Mouse (Mus musculus) gastrocnemius, postnatal 10 days (tissue): ENCODE measurements around the gene Gm20388. TPM values are rescaled to one million over a fixed set of nuclear protein-coding genes. Genes with fewer than 3 reads are reported as not detected.
"Not testable (repeated sequence)": the region's sequence is repeated elsewhere in the genome, so short reads cannot be mapped to it uniquely, and the experiment has no call there.

Experiments used
- DNase-seq: peaks from one replicate; pipeline ENCODE4 v3.0.0; 2021; ENCODE audit warnings: mixed read lengths
- total RNA-seq, 2 experiments: library from RNA; stranded (reverse); gene quantifications; 2 replicates each; pipeline ENCODE4 v1.2.3; 2021

Gm20388 gene
- total RNA-seq, 2 experiments from 2014 or later = 2.9 to 6.0 TPM

DNA sequence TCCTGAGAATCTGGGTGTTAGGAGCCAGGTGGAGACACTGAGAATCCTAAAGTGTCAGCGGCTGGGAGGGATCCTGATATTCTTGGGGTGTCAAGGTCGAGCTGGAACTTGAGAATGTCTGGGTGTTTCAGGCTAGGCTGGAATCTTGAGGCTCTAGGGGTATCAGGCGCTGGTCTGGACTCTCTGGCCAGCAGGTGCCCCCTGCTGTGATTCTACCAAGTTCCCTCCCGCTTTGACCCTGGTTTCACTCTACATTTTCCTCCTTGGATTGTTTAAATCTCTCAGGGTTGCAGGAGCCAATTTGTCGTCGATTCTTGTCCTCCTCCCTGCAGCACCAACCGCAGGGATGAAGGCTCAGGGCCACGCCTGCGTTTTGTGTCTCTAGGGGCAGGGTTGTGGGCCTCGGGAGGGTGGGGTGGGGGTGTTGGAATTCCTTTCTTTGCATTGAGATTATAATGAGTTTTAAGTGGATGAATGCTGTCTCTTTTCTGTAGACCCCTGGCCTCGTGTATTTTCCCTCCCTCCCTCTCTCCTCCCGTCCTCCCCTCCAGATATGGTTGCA is 3895.8 kb downstream of the Gm20388 start:
- no peak for DNase-seq

DNA sequence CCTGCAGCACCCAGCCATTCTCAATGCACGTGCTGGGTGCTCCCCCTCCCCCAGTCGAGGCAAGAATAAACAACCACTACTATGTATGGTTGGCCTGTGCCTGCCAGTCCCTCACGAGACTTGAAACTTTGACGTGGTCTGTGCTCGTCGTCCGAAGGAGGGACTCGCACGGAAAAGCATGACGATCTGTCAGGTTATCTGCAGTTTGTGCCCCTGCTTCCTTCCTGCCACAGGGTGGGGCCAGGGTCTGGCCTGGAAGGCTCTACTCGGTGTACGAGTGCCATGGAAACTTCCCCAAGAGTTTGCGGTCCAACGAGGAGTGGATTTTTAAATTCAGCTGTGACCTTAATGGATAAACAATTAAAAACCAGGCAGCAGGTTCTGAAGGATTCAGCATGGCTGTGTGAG is 3896.4 kb downstream of the Gm20388 start:
- no peak for DNase-seq

DNA sequence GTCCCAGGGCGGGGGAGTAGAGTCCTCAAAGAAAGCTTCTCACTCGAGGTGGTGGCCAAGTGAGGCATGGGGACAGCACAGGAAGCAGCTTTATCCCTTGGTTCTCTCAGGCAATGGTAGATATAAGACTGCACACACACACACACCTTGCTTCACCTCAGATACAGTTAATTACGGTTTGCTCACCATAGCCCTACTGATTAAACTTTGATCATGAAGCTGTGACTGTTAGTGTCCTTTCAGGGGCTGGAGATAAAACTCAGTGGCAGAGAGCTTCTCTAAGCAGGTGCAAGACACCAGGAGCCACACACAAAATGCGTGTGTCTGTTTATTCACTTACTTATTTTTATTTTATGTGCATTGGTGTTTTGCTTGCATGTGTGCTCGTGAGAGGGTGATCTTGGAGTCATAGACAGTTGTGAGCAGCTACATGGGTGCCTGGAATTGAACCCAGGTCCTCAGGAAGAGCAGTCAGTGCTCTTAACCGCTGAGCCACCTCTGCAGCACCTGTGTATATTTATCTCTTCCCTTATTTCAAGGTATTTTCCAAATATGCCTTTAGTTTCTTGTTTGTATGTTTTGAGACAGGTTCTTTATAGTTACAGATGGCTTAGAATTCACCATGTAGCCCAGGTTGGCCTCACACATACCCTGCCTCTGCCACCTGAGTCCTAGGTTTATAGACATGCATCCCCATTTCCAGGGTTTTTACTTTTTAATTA is 3897.4 kb downstream of the Gm20388 start:
- no peak for DNase-seq

DNA sequence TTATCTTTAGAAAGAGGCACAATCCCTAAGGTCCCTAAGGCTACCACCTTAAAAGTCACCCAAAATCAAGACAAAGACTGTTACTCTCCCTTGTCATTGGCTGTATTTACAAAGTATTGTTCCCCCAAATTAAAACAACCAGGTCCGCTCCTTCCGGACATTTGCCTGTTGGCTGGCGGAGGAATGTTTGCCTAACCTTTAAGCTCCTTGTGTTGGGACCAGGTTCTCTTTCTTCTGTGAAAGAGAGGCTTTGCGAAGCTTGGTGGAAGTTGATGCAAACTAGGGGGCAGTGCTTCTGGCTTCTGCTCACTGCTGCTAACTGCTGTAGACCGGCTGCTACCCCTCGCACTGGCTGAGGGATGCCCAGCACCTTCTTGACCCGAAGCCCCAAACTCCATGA is 3898.0 kb downstream of the Gm20388 start:
- DNase-seq = no peak

DNA sequence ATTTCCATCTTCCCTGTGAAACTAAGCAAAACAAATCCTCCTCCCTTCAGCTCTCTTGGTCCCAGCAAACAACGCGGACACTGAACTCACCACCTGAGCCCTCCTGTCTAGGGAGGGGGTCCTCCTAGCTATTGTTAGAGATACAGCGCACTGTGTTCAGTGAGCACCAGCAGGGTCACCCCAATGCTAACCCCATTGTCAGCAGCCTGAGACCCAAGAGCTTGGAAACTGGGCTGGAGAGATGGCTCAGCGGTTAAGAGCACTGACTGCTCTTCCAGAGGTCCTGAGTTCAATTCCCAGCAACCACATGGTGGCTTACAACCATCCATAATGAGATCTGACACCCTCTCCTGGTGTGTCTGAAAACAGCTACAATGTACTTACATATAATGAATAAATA is 3898.7 kb downstream of the Gm20388 start:
- not testable (repeated sequence) for DNase-seq

DNA sequence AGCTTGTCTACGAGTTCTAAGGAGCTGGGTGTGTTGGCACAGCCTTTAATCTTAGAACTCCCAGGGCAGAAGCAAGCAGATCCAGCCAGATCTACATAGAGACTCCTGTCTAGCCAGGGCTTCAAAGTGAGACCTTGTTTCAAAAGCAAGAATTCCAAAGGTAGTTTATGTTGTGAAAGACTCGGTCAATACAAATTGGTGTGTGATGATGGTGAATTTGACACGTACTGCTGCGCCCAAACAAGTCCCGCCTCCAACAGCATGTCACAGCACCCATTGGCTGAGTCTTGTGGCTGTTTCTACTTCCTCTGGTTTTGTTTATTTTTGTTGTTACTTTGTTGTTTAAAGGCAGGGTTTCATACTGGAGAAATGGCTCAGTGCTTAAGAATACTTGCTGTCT is 3901.6 kb downstream of the Gm20388 start:
- no peak for DNase-seq

DNA sequence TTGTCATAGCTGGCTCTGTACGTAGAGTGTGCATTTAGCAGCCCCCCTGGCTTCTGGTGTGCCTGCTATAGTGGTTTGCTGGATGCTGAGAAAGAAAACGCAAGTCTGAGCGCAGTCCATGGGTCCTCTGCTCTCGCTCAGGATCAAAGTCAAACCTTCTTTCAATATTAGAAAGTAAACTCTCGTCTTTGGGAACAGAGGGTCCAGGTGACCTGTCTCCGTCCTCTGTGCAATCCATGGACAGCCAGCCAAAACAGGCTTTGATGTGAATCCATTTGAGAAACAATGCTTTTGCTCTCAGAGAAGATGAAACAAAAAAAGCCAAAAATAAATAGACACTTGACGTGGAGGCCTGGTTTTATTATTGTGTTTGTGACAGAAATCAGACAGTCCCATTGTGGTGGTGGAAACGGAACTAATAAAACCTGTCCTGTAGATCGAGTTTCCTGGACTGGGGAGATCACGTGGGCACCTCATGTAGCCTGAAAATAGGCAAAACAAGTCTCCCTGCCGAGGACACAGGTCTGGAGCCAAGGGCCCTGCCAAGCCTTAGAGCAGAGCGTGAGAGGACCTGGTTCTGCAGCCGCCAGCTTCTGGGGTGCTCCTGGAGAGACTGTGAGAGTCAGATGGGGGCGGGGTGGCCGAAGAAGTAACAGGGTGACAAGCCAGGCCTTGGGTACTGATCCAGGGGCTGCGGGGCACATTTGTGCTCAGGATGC is 3902.7 kb downstream of the Gm20388 start:
- no peak for DNase-seq

DNA sequence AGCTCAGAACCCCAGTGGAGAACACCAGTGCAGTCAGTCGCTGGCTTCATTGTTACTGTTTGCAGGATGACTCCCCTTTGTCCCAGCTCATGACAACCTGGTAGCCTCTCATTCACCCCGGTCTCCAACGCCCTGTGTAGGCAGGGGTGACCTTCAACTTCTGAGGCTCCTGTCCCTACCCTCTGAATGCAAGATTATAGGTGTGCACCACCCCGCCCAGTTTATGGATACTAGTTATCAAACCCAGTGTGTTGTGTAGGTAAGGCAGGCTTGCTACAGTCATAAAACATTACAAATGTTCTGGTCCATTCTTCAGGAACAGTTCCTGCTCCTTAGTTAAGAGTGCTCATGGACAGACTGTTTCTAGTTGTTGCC is 3903.2 kb downstream of the Gm20388 start:
- DNase-seq = no peak

DNA sequence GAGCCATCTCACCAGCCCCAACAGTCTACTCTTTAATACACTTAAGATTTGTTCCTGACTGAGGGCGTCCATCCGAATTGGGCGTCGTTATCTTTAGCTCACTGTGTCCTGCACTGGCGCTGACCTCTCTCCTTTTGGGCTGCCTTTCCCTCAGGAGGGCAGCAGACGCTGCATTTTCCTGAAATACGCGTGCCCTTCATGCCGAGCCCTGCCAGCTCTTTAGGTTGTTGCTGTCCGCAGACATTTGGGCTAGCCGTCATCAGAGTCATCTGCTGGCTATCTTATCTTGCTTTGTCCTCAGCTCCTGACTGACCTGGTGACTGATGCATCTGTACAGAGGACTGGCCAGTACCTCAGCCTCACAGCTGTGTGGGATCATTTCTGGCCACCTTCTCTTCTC is 3904.7 kb downstream of the Gm20388 start:
- no peak for DNase-seq

DNA sequence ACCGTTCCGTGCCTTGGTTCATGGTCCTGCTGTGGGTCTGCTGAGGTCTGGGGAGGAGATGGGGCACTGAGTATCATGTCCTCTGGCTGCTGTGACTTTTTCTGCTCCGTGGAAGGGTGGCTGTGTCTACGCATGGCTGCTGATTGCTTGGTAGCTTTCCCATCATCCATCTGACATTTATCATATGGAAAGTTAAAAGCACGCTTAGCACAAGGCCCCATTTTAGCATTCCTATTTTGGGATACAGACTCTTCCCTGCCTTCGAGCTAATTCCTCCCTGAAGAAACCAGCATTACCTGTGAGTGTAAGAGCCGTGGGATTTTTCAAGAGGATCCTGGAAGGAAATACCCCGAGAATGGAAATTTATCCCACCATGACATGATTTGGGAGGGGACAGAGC is 3906.3 kb downstream of the Gm20388 start:
- DNase-seq = no peak

DNA sequence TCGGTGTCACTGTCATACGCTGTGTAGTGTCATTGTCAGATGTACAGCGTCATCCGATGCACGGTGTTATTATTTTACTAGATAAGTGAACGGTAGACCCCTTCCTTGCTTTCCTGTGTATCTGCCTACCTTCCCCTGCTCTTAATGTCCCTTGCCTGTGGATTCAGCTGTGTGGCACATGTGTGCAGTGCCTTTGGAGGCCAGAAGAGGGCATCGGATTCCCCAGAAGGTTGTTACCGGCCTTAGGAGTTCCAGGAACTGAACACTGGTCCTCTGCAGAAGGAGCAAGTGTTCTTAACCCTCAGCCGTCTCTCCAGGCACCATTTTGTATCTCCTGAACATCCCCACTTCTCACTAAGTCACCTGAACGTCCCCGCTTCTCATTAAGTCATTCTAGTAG is 3907.1 kb downstream of the Gm20388 start:
- DNase-seq = no peak

DNA sequence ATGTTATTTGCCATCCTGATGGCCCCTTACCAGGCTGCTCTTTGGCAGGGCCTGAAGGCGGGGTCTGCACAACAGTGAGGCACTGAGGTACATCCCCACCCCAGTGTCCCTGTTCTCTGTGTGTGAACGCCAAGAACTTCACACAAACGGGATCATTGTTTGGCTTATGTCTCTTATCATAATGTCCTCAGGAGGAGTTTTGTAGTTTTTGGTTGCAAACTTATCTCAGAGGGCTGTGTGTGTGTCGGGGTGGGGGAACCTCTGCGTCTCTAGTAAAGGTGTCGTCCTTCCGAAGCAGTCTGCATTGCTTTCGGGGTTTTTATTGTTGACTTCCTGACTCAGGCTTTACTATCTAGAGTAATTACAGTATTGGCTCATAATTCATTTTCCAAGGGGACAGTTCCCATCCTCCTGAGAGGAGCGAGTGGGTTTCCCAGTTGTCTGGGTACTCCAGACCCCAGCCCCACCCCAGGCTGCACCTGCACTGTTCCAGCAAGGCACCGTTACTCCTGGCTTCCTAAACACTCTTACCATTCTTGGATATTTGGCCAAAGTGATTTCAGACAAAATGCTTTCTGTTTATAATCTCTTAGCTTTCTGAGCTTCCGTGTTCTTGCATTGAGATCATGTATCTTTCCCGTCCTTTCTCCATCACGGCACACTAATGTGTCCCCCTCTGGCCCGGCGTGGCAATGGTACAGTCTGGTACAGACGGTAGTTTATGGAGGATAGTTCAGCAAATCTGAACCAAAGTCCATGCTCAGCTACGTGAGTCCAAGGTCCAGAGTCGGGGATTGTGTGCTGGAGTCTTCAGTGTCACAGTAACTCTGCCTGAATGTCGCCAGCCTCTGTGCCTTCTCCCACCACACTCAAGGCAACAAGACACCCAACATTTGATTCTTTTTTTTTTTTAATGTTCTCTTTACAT is 3909.3 kb downstream of the Gm20388 start:
- DNase-seq = no peak

DNA sequence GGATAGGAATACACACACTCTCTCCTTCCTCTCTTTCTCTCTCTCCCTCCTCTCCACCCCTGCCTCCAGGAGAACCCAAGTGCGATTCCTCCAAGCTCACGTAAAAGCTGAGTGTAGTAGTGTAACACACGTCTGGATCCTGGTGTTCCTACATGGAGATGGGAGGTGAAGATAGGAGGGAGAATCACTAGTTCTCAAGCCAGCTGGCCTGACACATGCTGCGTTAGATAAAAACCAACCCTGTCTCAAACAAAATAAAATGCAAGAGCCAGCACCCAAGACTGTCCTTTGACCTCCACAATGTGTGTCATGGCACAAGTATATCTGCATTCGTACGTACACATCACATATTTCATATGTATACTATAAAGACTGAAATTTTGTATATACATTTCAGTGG is 3910.1 kb downstream of the Gm20388 start:
- no peak for DNase-seq

DNA sequence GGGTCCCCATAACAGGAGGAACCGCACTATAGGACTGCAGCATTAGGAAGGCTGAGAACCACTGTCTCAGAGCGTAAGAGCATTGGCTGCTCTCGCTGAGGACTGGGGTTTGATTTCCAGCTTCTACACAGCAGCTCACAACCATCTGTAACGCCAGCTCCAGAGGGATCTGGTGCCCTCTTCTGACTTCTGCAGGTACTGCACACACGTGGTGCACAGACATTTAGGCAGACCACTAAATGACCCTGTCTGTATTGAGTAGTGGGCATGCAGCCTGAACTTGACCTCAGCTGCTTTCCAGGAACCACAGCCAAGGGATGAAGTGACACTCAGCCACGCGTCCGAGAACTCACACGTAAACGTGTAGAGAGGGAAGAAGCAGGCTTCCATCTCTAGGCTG is 3912.5 kb downstream of the Gm20388 start:
- DNase-seq = no peak

DNA sequence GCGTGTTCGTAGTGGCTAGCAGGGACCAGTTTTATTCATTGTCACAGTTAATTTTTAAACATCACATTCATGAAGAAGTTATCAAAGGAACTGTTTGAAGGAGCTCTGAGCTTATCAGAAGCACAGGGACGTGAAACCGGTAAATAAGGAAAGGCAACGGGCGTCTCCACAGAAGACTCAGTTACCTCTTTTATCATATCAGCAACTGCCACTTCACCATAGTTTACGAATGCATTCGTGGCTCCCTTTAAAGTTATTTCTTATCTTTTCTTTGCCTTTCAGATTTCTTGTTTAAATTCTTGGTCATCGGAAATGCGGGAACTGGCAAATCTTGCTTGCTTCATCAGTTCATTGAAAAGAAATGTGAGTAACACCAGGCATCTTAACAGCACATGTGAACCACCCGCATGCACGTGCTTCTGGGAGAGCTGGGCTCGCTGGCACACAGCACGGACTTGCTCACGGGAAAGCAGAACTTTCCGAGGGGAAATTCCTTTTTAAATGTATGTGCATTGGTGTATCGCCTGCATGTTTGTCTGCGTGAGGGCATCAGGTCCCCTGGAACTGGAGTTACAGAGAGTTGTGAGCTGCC is 3913.0 kb downstream of the Gm20388 start:
- no peak for DNase-seq

DNA sequence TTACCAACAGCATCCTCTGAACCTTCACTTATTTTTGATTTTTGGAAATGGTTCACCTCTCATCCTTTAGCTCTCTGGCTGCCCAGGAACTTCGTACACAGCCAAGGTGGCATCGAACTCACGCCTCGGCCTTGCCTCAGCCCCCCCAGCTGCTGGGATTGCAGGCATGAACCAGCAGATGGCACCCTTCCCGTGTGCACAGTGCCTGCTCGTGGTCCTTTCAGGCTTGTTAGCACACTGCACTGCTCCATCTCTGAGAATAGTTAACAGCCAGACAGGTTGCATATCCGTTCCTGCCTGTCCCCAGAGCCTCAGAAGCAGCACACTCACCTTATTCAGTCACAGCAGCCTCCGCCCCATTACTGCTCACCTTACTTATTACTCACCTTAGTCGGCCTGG is 3915.4 kb downstream of the Gm20388 start:
- DNase-seq = no peak

DNA sequence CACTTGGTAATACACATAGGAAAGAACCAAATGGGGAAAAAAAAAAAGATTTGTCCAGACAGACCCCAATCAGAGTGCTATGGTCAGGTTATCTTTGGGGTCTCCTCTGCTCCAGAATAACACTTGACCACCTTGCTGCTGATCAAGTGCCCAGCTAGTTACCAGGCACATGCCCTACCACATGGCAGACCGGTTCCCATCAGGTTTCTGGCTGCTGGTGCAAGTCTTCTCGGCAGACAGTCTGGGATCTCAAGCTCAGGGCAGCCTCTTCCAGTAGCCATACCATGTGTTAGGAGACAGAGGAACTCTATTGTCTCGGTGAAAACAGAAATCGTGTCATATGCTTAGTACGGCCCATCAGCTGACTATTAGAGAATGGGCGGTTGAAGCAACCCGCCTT is 3916.1 kb downstream of the Gm20388 start:
- DNase-seq = no peak

DNA sequence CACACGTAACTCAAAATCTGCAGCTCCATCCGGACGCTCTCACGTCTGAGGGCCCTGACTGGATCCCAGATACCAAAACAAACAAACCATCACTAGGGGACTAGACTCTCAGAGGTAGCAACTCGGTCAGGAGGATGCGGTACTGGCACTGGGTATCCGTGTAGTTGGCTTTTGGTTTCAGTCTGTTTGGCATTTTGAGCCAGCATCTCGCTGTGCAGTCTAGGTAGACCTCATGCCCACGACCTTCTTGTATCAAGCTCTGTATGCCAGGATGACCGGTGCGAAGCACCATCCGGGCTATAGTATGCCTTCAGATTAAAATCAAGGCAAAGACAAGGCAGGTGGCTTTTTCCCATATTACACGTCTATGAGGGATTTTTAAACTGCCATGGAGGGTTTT is 3916.9 kb downstream of the Gm20388 start:
- no peak for DNase-seq

DNA sequence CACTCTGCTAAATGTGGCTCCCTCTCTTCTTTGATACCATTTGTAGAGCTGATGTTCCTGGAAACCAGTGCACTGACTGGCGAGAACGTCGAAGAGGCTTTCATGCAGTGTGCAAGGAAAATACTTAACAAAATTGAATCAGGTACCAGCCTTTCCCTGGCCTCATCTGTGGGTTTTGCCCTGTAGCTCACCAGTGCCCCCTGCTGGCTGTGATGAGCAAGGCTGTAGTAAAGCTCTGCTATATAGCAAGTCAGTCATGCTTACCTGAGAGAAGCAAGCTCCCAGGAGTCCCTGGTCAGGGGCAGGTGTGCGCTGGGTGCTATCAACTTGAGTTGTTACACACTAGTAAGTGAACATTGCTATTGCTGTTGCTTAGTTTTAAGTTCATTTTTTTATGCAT is 3922.1 kb downstream of the Gm20388 start:
- peak; percentile 63 for DNase-seq

DNA sequence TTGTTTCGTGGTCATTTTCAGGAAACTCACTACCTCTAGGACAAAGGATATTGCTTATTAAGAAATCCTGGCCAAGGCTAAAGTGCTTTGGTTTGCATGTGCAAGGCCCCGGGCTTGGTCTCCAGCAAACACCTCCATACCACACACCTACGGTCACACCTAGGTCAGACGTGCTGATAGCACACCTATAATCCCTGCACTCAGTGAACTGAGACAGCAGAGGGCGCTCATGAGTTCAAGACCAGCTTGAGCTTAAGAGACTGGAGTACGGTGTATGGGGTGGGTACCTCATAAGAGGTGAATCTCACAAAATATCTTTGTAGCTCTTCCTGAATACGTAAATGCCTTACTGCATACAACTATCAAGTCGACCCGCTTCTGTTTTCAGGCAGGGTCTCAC is 3924.8 kb downstream of the Gm20388 start:
- peak; percentile 63 for DNase-seq

DNA sequence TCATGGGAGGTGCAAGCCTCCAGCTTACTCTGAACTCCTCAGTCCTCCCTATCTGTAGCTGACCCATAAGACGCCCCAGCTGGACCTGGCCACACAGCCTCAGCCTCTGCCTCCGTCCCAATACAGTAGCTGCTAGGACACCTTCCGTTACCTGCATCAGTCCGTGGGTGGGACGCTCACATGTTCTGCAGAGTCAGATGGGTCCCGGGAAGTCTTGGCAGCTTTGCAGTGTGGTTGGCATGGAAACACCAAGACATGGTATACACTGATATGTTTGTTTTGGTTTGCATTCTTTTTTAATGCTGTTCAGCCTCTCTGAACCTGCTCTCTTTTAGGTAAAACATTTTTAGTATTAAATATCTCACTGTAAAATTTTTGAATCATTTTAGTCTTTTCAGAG is 3925.7 kb downstream of the Gm20388 start:
- no peak for DNase-seq

DNA sequence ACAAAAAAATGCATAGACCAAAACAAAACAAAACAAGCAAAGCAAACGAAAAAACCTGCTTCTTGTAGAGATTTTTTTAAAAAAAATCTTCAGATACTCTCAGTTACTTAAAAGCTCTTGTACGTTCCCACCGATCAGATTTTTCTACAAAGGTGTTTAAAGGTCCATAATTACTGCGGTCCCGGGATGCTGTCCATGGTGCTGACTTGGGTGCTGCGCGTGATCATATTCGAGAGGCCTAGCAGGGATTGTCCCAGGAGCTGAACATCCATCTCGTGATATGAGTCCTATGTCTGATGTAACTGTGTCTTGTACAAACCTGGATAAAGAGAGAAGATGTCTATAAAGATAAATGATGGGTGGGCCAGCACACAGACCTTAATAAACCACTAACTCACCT is 3927.9 kb downstream of the Gm20388 start:
- DNase-seq = no peak
